Mouse (Mus musculus): Measurements from ENCODE around the gene Olfr1427. TPM values are rescaled to one million over a fixed set of nuclear protein-coding genes. Genes with fewer than 3 reads are reported as not detected.

The Olfr1427 gene
- polyA plus RNA-seq, 1 experiment = not detected

Other genes with a start within 250 kb of the Olfr1427 start
- gene Olfr1418, start 242.3 kb downstream of the Olfr1427 start, polyA plus RNA-seq (2012; ENCODE audit: insufficient read depth, insufficient read length, missing spikeins) = not detected in 2 replicates
- not detected in 2 replicates for gene Olfr1419, start 228.2 kb downstream of the Olfr1427 start, polyA plus RNA-seq (2012; ENCODE audit: insufficient read depth, insufficient read length, missing spikeins)
- gene Olfr1420, start 216.8 kb downstream of the Olfr1427 start, polyA plus RNA-seq (2012; ENCODE audit: insufficient read depth, insufficient read length, missing spikeins) = not detected in 2 replicates
- 16.6 and 20.5 TPM in 2 replicates for gene Patl1, start 190.9 kb downstream of the Olfr1427 start, polyA plus RNA-seq (2012; ENCODE audit: insufficient read depth, insufficient read length, missing spikeins)
- 25.1 and 31.0 TPM in 2 replicates for gene Osbp, start 137.4 kb downstream of the Olfr1427 start, polyA plus RNA-seq (2012; ENCODE audit: insufficient read depth, insufficient read length, missing spikeins)
- not detected in 2 replicates for gene Olfr1423, start 62.0 kb downstream of the Olfr1427 start, polyA plus RNA-seq (2012; ENCODE audit: insufficient read depth, insufficient read length, missing spikeins)
- gene Olfr1424, start 40.7 kb downstream of the Olfr1427 start, polyA plus RNA-seq (2012; ENCODE audit: insufficient read depth, insufficient read length, missing spikeins) = not detected in 2 replicates
- gene Olfr1425, start 25.6 kb downstream of the Olfr1427 start, polyA plus RNA-seq (2012; ENCODE audit: insufficient read depth, insufficient read length, missing spikeins) = not detected in 2 replicates
- not detected in 2 replicates for gene Olfr1426, start 11.3 kb downstream of the Olfr1427 start, polyA plus RNA-seq (2012; ENCODE audit: insufficient read depth, insufficient read length, missing spikeins)
- gene Olfr1428, start 12.6 kb upstream of the Olfr1427 start, polyA plus RNA-seq (2012; ENCODE audit: insufficient read depth, insufficient read length, missing spikeins) = not detected in 2 replicates
- not detected in 2 replicates for gene Olfr76, start 19.9 kb upstream of the Olfr1427 start, polyA plus RNA-seq (2012; ENCODE audit: insufficient read depth, insufficient read length, missing spikeins)
- gene Olfr1555-ps1, start 66.8 kb upstream of the Olfr1427 start, polyA plus RNA-seq (2012; ENCODE audit: insufficient read depth, insufficient read length, missing spikeins) = not detected in 2 replicates
- gene Olfr1431, start 97.3 kb upstream of the Olfr1427 start, polyA plus RNA-seq (2012; ENCODE audit: insufficient read depth, insufficient read length, missing spikeins) = not detected in 2 replicates
- not detected in 2 replicates for gene Olfr1432, start 129.3 kb upstream of the Olfr1427 start, polyA plus RNA-seq (2012; ENCODE audit: insufficient read depth, insufficient read length, missing spikeins)
- not detected in 2 replicates for gene Olfr262, start 138.3 kb upstream of the Olfr1427 start, polyA plus RNA-seq (2012; ENCODE audit: insufficient read depth, insufficient read length, missing spikeins)
- not detected in 2 replicates for gene Olfr235, start 157.7 kb upstream of the Olfr1427 start, polyA plus RNA-seq (2012; ENCODE audit: insufficient read depth, insufficient read length, missing spikeins)
- gene Olfr1434, start 176.5 kb upstream of the Olfr1427 start, polyA plus RNA-seq (2012; ENCODE audit: insufficient read depth, insufficient read length, missing spikeins) = not detected in 2 replicates
- gene Olfr1436, start 195.8 kb upstream of the Olfr1427 start, polyA plus RNA-seq (2012; ENCODE audit: insufficient read depth, insufficient read length, missing spikeins) = not detected in 2 replicates
- not detected in 2 replicates for gene Olfr1437, start 221.8 kb upstream of the Olfr1427 start, polyA plus RNA-seq (2012; ENCODE audit: insufficient read depth, insufficient read length, missing spikeins)
- gene Olfr1438-ps1, start 232.6 kb upstream of the Olfr1427 start, polyA plus RNA-seq (2012; ENCODE audit: insufficient read depth, insufficient read length, missing spikeins) = not detected in 2 replicates

Data from brown adipose tissue, adult 24 weeks (tissue).